Mouse (Mus musculus): ENCODE data around the gene Bmp2k. TPM values are rescaled to one million over a fixed set of nuclear protein-coding genes. Genes with fewer than 3 reads are reported as not detected.

Gene Bmp2k
- polyA plus RNA-seq, 1 experiment from 2014 or later: 9.2 TPM

- H3K27ac ChIP-seq: no peak overlapping the region
- no peaks in the 10 kb centered on the region for H3K9me3 ChIP-seq
- 95% methylated on average over 5 of the region's 5 CpGs for WGBS
- H3K4me1 ChIP-seq: no peaks in the 10 kb centered on the region
- ATAC-seq (replicated peaks): 0 out of 2 replicates have a peak, but pooled peaks have one; percentile 27
- H3K4me2 ChIP-seq: no peak overlapping the region
- no peak overlapping the region for H3K4me3 ChIP-seq
- H3K36me3 ChIP-seq (replicated peaks): no peaks in the 10 kb centered on the region
- no peaks in the 10 kb centered on the region for H3K27me3 ChIP-seq (replicated peaks)
- H3K9ac ChIP-seq: no peak overlapping the region
Measured at GRCm38 (mm10) chr5:97048905-97049304, 51.4 kb downstream of the Bmp2k start.

DNA sequence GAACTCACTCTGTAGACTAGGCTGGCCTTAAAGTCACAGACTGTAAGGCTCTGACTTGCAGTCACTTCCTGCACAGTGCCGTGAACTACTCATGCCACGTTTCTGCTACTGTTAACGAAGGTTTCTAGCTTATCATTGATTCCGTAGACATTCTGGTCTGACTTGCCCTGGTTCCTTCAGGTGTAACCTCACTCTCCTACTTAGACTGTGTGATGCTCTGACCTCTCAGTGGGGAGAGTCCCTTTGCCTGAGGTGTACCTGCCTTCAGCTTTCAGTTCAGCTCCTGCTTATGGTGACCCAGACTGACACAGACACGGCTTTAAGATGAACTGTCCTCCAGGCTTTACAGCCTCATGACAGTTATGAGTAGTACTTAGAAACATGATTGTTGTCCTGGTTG lies 56.7 kb downstream of the Bmp2k start:
- H3K36me3 ChIP-seq (replicated peaks): 0 out of 2 replicates have a peak, but pooled peaks cover 7% of the 10 kb centered on the region
- no peak overlapping the region for H3K9ac ChIP-seq
- H3K27ac ChIP-seq: no peak overlapping the region
- no peaks in the 10 kb centered on the region for H3K4me1 ChIP-seq
- no peaks in the 10 kb centered on the region for H3K9me3 ChIP-seq
- WGBS: 91% methylated on average over 5 of the region's 5 CpGs
- no peak overlapping the region for H3K4me2 ChIP-seq
- no peaks in the 10 kb centered on the region for H3K27me3 ChIP-seq (replicated peaks)
- no peak overlapping the region for H3K4me3 ChIP-seq
- no peak for ATAC-seq (replicated peaks)

GRCm38 (mm10) chr5:97054801-97055200 lies 57.3 kb downstream of the Bmp2k start:
- H3K9me3 ChIP-seq: no peaks in the 10 kb centered on the region
- no peaks in the 10 kb centered on the region for H3K4me1 ChIP-seq
- no peaks in the 10 kb centered on the region for H3K27me3 ChIP-seq (replicated peaks)
- no peak overlapping the region for H3K27ac ChIP-seq
- WGBS: 87% methylated on average over 10 of the region's 10 CpGs
- H3K9ac ChIP-seq: no peak overlapping the region
- no peak for ATAC-seq (replicated peaks)
- no peak overlapping the region for H3K4me3 ChIP-seq
- no peak overlapping the region for H3K4me2 ChIP-seq
- 0 out of 2 replicates have a peak, but pooled peaks cover 7% of the 10 kb centered on the region for H3K36me3 ChIP-seq (replicated peaks)

DNA sequence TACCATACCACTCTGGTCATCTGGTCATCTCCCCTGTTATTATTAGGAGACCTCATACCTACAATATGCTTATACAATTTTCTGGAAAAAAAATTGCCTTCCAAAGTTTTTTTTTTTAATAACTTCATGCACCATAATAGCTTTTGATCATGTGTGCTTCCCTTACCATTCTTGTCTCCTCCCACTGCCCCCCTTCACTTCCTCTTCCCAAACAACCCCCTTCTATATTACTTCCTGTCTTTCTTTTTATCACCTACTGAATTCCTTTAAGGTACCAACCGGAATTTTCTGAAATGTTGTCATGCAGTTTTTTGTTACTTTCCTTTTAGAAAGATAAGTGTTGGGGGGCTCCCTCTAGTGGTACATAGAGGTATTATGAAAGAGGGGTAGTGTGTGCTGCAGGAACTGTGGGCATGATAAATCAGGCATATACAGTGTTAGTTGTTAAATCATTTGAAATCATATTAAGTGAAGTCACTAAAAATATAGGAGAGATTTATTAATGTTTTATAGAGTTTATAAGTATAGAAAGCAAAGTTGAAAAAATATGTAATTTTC lies 58.1 kb downstream of the Bmp2k start:
- Histone ChIP-seq H3K4me2 (no peak overlapping the region), H3K4me3 (no peak overlapping the region), H3K4me1 (no peaks in the 10 kb centered on the region), H3K9ac (no peak overlapping the region), H3K9me3 (no peaks in the 10 kb centered on the region), H3K27ac (no peak overlapping the region), H3K27me3 (replicated peaks) (no peaks in the 10 kb centered on the region), H3K36me3 (replicated peaks) (0 out of 2 replicates have a peak, but pooled peaks cover 7% of the 10 kb centered on the region)
- 4% methylated on average over 1 of the region's 1 CpGs for WGBS
- ATAC-seq (replicated peaks): peak; percentile 64; the same call in 1 of the 2 replicates

GRCm38 (mm10) chr5:97056359-97056758 lies 58.9 kb downstream of the Bmp2k start:
- ATAC-seq (replicated peaks): no peak
- 89% methylated on average over 3 of the region's 3 CpGs for WGBS
- Histone ChIP-seq H3K36me3 (replicated peaks) (0 out of 2 replicates have a peak, but pooled peaks cover 7% of the 10 kb centered on the region), H3K9ac (no peak overlapping the region), H3K4me2 (no peak overlapping the region), H3K9me3 (no peaks in the 10 kb centered on the region), H3K4me1 (no peaks in the 10 kb centered on the region), H3K4me3 (no peak overlapping the region), H3K27me3 (replicated peaks) (no peaks in the 10 kb centered on the region), H3K27ac (no peak overlapping the region)

GRCm38 (mm10) chr5:97056791-97057450 lies 59.4 kb downstream of the Bmp2k start:
- no peak overlapping the region for H3K4me2 ChIP-seq
- no peak overlapping the region for H3K4me3 ChIP-seq
- H3K36me3 ChIP-seq (replicated peaks): 0 out of 2 replicates have a peak, but pooled peaks cover 7% of the 10 kb centered on the region
- WGBS: 86% methylated on average over 12 of the region's 12 CpGs
- H3K9me3 ChIP-seq: no peaks in the 10 kb centered on the region
- no peak overlapping the region for H3K9ac ChIP-seq
- no peak overlapping the region for H3K27ac ChIP-seq
- no peaks in the 10 kb centered on the region for H3K4me1 ChIP-seq
- 0 out of 2 replicates have a peak, but pooled peaks have one; percentile 48 for ATAC-seq (replicated peaks)
- H3K27me3 ChIP-seq (replicated peaks): no peaks in the 10 kb centered on the region

DNA sequence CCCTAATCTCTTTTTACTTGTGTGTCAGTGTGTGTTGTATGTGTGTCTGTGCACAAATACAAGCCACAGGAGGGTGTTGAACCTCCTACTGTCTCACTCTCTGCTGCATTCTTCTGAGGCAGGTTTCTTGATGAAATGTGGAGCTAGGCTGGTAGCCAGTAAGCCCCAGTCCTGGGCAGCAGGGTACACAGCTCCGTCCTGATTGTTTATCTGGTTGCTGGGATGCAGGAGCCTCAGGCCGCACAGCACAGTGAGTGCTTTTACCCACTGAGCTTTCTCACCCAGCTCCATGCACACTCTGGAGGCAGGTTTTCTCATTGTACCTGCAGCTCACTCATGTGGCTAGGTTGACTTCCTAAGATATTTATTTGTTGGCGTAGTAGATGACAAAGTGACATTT lies 63.4 kb downstream of the Bmp2k start:
- H3K4me3 ChIP-seq: no peak overlapping the region
- peaks cover 11% of the 10 kb centered on the region; the same call in 1 of the 2 replicates for H3K36me3 ChIP-seq (replicated peaks)
- no peak for ATAC-seq (replicated peaks)
- no peaks in the 10 kb centered on the region for H3K4me1 ChIP-seq
- no peak overlapping the region for H3K27ac ChIP-seq
- no peak overlapping the region for H3K9ac ChIP-seq
- no peak overlapping the region for H3K4me2 ChIP-seq
- no peaks in the 10 kb centered on the region for H3K9me3 ChIP-seq
- H3K27me3 ChIP-seq (replicated peaks): no peaks in the 10 kb centered on the region
- WGBS: 60% methylated on average over 3 of the region's 3 CpGs

DNA sequence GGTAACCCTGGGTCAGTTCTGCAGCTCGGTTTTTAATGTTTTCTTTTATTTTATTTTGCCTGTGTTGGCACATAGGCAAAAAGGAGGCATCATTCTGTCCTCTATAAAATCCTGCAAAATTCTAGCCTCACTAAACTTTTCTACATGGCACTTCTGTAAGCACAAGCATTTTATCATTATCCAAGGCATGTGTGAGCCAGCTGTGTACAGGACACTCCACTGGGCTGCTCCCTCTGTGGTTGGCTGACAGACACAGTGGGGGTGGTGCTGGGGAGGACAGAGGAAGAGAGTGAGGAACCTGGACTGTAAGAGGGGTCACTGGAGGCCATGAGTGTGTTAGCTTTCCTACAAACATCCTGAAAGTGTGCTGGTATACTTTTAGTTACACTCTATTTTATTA lies 64.6 kb downstream of the Bmp2k start:
- Histone ChIP-seq H3K4me1 (no peaks in the 10 kb centered on the region), H3K4me2 (no peak overlapping the region), H3K27ac (no peak overlapping the region), H3K27me3 (replicated peaks) (no peaks in the 10 kb centered on the region), H3K9me3 (no peaks in the 10 kb centered on the region), H3K36me3 (replicated peaks) (peaks cover 11% of the 10 kb centered on the region; the same call in 1 of the 2 replicates), H3K4me3 (no peak overlapping the region), H3K9ac (no peak overlapping the region)
- ATAC-seq (replicated peaks): no peak
- WGBS: 83% methylated on average over 1 of the region's 1 CpGs

DNA sequence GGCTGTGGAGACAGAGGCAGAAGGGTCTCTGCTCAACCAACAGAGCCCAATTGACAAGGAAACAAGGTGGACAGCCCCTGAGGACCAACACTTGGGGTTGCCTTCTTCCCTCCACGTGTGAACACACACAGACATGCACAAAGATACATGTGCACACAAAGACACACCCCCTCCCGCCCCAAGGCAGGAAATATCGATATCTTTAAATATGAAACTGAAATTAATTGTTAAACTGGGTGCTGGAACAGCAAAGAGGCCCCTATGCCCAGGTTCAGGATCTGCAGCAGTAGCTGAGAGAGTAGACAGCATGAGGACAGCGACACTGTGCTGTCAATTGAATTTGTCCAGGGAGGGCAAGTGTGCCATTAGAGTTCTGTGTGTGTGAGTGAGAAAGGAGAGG lies 68.3 kb downstream of the Bmp2k start:
- ATAC-seq (replicated peaks): no peak
- Histone ChIP-seq H3K36me3 (replicated peaks) (peaks cover 7% of the 10 kb centered on the region; the same call in 1 of the 2 replicates), H3K27ac (no peak overlapping the region), H3K4me3 (no peak overlapping the region), H3K4me2 (no peak overlapping the region), H3K27me3 (replicated peaks) (no peaks in the 10 kb centered on the region), H3K4me1 (no peaks in the 10 kb centered on the region), H3K9ac (no peak overlapping the region), H3K9me3 (no peaks in the 10 kb centered on the region)
- 89% methylated on average over 4 of the region's 4 CpGs for WGBS

- WGBS: 91% methylated on average over 11 of the region's 11 CpGs
- Histone ChIP-seq H3K27ac (no peak overlapping the region), H3K4me2 (no peak overlapping the region), H3K9ac (no peak overlapping the region), H3K4me1 (no peaks in the 10 kb centered on the region; the same call in 1 of the 2 replicates), H3K9me3 (no peaks in the 10 kb centered on the region), H3K36me3 (replicated peaks) (no peaks in the 10 kb centered on the region), H3K4me3 (no peak overlapping the region), H3K27me3 (replicated peaks) (no peaks in the 10 kb centered on the region)
- no peak for ATAC-seq (replicated peaks)
Measured at GRCm38 (mm10) chr5:97075476-97076151, 78.1 kb downstream of the Bmp2k start.

DNA sequence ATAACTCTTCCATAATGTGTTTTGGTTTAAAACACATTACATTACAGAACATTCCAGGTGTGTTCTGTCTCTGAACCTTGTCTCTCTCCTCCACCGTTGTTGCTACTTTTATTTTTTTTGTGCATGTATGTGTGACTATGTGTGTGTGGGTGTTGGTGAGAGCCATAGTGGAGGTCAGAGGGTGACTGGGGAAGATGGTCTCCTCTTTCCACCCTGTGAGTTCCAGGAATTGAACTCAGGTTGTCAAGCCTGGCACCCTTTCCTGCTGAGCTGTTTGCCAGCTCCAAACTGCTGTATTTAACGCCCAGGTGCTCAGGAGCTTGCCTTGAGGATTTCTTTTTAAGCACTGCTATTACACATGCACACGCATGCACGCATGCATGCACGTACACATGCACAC lies 78.7 kb downstream of the Bmp2k start:
- no peaks in the 10 kb centered on the region for H3K9me3 ChIP-seq
- no peak overlapping the region for H3K4me3 ChIP-seq
- no peaks in the 10 kb centered on the region; the same call in 1 of the 2 replicates for H3K4me1 ChIP-seq
- H3K27me3 ChIP-seq (replicated peaks): no peaks in the 10 kb centered on the region
- no peak overlapping the region for H3K9ac ChIP-seq
- no peak overlapping the region for H3K27ac ChIP-seq
- no peak for ATAC-seq (replicated peaks)
- H3K36me3 ChIP-seq (replicated peaks): no peaks in the 10 kb centered on the region
- 96% methylated on average over 5 of the region's 5 CpGs for WGBS
- H3K4me2 ChIP-seq: no peak overlapping the region

GRCm38 (mm10) chr5:97077676-97078075 lies 80.2 kb downstream of the Bmp2k start:
- H3K4me3 ChIP-seq: no peak overlapping the region
- no peak overlapping the region for H3K27ac ChIP-seq
- no peaks in the 10 kb centered on the region for H3K27me3 ChIP-seq (replicated peaks)
- 34% methylated on average over 7 of the region's 7 CpGs for WGBS
- H3K36me3 ChIP-seq (replicated peaks): no peaks in the 10 kb centered on the region
- H3K9me3 ChIP-seq: no peaks in the 10 kb centered on the region
- no peak overlapping the region for H3K4me2 ChIP-seq
- ATAC-seq (replicated peaks): no peak
- H3K9ac ChIP-seq: no peak overlapping the region
- no peaks in the 10 kb centered on the region; the same call in 1 of the 2 replicates for H3K4me1 ChIP-seq
